Mouse (Mus musculus) lung, embryonic 15.5 days (tissue): Measurements from ENCODE around the gene Itgb6. TPM values are rescaled to one million over a fixed set of nuclear protein-coding genes. Genes with fewer than 3 reads are reported as not detected.

ENCODE experiments used
- ATAC-seq: fragments of 200-750 bp; cut with Nextera tagmentation; 2 replicates; pipeline ENCODE4 v1.8.0; 2017; ENCODE audit warnings: moderate number of reproducible peaks, borderline replicate concordance; ENCODE audit not compliant: low FRiP score, low TSS enrichment; ENCODE audit errors: extremely low read depth
- H3K27ac ChIP-seq: fragments of 300-500 bp; sonication (generic); 2 replicates; pipeline ENCODE4 v1.5.1; 2015; ENCODE audit warnings: moderate library complexity, mild to moderate bottlenecking, inconsistent platforms
- H3K27me3 ChIP-seq: fragments of 300-500 bp; sonication (generic); 2 replicates; pipeline ENCODE4 v1.6.1; 2015; ENCODE audit warnings: inconsistent platforms
- H3K36me3 ChIP-seq: fragments of 300-500 bp; sonication (generic); 2 replicates; pipeline ENCODE4 v1.6.1; 2015; ENCODE audit warnings: inconsistent platforms
- H3K4me1 ChIP-seq: fragments of 300-500 bp; sonication (generic); 2 replicates; pipeline ENCODE4 v1.6.1; 2015; ENCODE audit warnings: inconsistent platforms
- H3K4me2 ChIP-seq: fragments of 300-500 bp; sonication (generic); 2 replicates; pipeline ENCODE4 v1.6.1; 2015; ENCODE audit warnings: inconsistent platforms, mild to moderate bottlenecking, moderate library complexity
- H3K4me3 ChIP-seq: fragments of 300-500 bp; sonication (generic); 2 replicates; pipeline ENCODE4 v1.5.1; 2015; ENCODE audit warnings: mild to moderate bottlenecking, inconsistent platforms
- H3K9ac ChIP-seq: fragments of 300-500 bp; sonication (generic); 2 replicates; pipeline ENCODE4 v1.6.1; 2015; ENCODE audit warnings: inconsistent platforms
- H3K9me3 ChIP-seq: fragments of 300-500 bp; sonication (generic); 2 replicates; pipeline ENCODE4 v1.6.1; 2016; ENCODE audit warnings: inconsistent platforms
- WGBS: fragments of 180-500 bp; shearing (Covaris S2); methylation state at CpG from one replicate; pipeline ENCODE4 v1.1.7; 2015; 5-methylcytosine and 5-hydroxymethylcytosine counted together
- polyA plus RNA-seq: library from polyadenylated mRNA; unstranded; fragments of >200 nt; fragmentation: Nextera tagmentation; extraction: Ambion mirVana; gene quantifications from 2 replicates; pipeline ENCODE4 v1.2.1, GENCODE M21; 2015

Itgb6 gene
- polyA plus RNA-seq, 1 experiment from 2014 or later: 6.4 TPM

- 93% methylated on average over 8 of the region's 8 CpGs for WGBS
- Histone ChIP-seq H3K27ac (no peak overlapping the region), H3K4me2 (no peak overlapping the region), H3K36me3 (no peaks in the 10 kb centered on the region), H3K4me3 (no peak overlapping the region), H3K27me3 (no peaks in the 10 kb centered on the region), H3K9ac (no peak overlapping the region), H3K4me1 (peaks cover 15% of the 10 kb centered on the region), H3K9me3 (no peaks in the 10 kb centered on the region)
- no peak for ATAC-seq
Measured at GRCm38 (mm10) chr2:60550521-60550920, 171.9 kb downstream of the Itgb6 start.

DNA sequence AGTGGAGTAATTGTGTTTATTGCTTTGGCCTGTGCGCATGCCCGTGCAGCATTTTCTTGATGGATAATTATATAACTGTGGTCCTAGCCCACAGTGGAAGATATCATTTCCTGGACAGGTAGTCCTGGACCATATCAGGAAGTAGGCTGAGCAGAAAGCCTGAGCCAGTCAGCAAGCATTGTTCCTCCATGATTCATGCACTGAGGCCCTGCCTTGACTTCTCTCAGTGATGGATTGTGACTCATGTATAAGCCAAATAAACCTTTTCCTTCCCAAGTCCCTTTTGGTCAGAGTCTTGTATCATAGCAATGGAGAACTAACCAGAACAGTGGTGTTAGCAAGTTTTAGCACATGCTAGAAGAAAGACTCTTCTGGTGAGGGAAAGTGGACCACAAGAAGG, 172.6 kb downstream of the Itgb6 start:
- Histone ChIP-seq H3K4me3 (no peak overlapping the region), H3K4me1 (peaks cover 19% of the 10 kb centered on the region), H3K4me2 (no peak overlapping the region), H3K27me3 (no peaks in the 10 kb centered on the region), H3K36me3 (no peaks in the 10 kb centered on the region), H3K27ac (no peak overlapping the region), H3K9me3 (no peaks in the 10 kb centered on the region), H3K9ac (no peak overlapping the region)
- WGBS: 95% methylated on average over 2 of the region's 2 CpGs
- ATAC-seq: no peak

Other genes with a start within 250 kb of the Itgb6 start
- gene Pla2r1, start 169.3 kb downstream of the Itgb6 start, polyA plus RNA-seq: 2.9 and 3.2 TPM in 2 replicates
- 136 and 139 TPM in 2 replicates for gene Rbms1, start 240.5 kb upstream of the Itgb6 start, polyA plus RNA-seq